Mouse (Mus musculus): ENCODE results near the gene Rpl41. TPM values are rescaled to one million over a fixed set of nuclear protein-coding genes. Genes with fewer than 3 reads are reported as not detected.
"Not testable (repeated sequence)": the region's sequence is repeated elsewhere in the genome, so short reads cannot be mapped to it uniquely, and the experiment has no call there.

Rpl41 gene
- polyA plus RNA-seq, 1 experiment from 2014 or later = 2,407 TPM

- peak overlapping the region; percentile 80 for H3K4me3 ChIP-seq
- H3K9me3 ChIP-seq; H3K27me3 ChIP-seq (ENCODE audit: insufficient read depth, poor library complexity, severe bottlenecking): not testable (repeated sequence)
- DNase-seq (ENCODE audit: low spot score) = peak; percentile 78
- H3K36me3 ChIP-seq = peaks cover 26% of the 10 kb centered on the region
- H3K27ac ChIP-seq = peak overlapping the region; percentile 96
- under 1% methylated on average over 30 of the region's 30 CpGs for WGBS
- H3K4me1 ChIP-seq = peaks cover 13% of the 10 kb centered on the region
Observed at GRCm38 (mm10) chr10:128548051-128548791, 884 bp downstream of the Rpl41 start.

DNA sequence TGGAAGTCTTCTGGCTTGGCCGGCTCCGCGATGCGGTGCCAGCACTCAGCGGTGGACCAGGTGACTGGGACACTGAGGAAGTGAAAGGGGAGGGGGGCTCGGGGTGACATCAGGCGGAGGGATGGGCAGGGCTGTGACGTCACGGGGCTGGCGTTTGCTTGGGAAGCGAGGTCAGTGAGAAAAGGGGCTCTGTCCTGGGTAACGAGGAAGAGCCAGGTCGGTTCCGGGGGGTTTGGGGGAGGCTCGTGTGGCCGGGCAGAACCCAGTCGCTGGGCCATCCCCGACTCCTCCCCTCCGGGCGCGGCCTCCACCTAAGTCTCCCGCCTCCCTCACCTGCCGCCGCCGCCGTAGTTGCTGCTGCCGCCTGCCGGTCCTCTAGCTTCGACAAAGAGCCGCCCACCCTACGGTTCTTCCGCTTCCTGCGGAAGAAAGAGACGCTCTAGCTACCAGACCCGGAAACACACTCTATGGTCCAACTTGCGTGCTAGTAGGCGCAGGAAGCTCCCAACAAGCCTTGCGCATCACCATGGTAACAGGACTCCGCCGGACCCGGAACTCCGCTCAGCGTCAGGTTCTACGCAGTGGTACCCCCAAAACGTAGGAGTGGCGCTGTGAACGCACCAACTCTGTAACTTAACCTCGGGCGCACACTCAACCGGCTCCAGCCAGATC lies 1.6 kb downstream of the Rpl41 start, which contains the start of gene Zc3h10:
TSS of gene Zc3h10 (minus strand) at position 414 of the 672 bp plus-strand sequence.
- peak; percentile 99 for DNase-seq (ENCODE audit: low spot score)
- Histone ChIP-seq H3K27me3 (ENCODE audit: insufficient read depth, poor library complexity, severe bottlenecking) (no peaks in the 10 kb centered on the region), H3K36me3 (peaks cover 33% of the 10 kb centered on the region), H3K9me3 (no peaks in the 10 kb centered on the region), H3K4me1 (peaks cover 17% of the 10 kb centered on the region), H3K4me3 (peak within 1 kb of the TSS; percentile 80), H3K27ac (peak within 1 kb of the TSS; percentile 96)
- under 1% methylated on average over 46 of the region's 50 CpGs for WGBS

- WGBS = 26% methylated on average over 7 of the region's 7 CpGs
Observed at GRCm38 (mm10) chr10:128546787-128547186, 2.3 kb downstream of the Rpl41 start.

GRCm38 (mm10) chr10:128546361-128546760 lies 2.7 kb downstream of the Rpl41 start:
- 16% methylated on average over 4 of the region's 4 CpGs for WGBS
- peak overlapping the region; percentile 80 for H3K4me3 ChIP-seq
- H3K27ac ChIP-seq = peak overlapping the region; percentile 90
- no peaks in the 10 kb centered on the region for H3K27me3 ChIP-seq (ENCODE audit: insufficient read depth, poor library complexity, severe bottlenecking)
- H3K4me1 ChIP-seq = peaks cover 17% of the 10 kb centered on the region
- peaks cover 42% of the 10 kb centered on the region for H3K36me3 ChIP-seq
- no peak for DNase-seq (ENCODE audit: low spot score)
- H3K9me3 ChIP-seq = no peaks in the 10 kb centered on the region

More at GRCm38 (mm10) chr10:128546787-128547186, 2.3 kb downstream of the Rpl41 start:
- no peaks in the 10 kb centered on the region for H3K27me3 ChIP-seq (ENCODE audit: insufficient read depth, poor library complexity, severe bottlenecking)
- peaks cover 39% of the 10 kb centered on the region for H3K36me3 ChIP-seq
- H3K27ac ChIP-seq = peak overlapping the region; percentile 90
- peak overlapping the region; percentile 80 for H3K4me3 ChIP-seq
- DNase-seq (ENCODE audit: low spot score) = no peak
- no peaks in the 10 kb centered on the region for H3K9me3 ChIP-seq
- peaks cover 17% of the 10 kb centered on the region for H3K4me1 ChIP-seq

- DNase-seq (ENCODE audit: low spot score) = no peak
- H3K9me3 ChIP-seq = no peaks in the 10 kb centered on the region
- H3K4me1 ChIP-seq = peaks cover 17% of the 10 kb centered on the region
- no peak overlapping the region for H3K4me3 ChIP-seq
- H3K27me3 ChIP-seq (ENCODE audit: insufficient read depth, poor library complexity, severe bottlenecking) = no peaks in the 10 kb centered on the region
- peaks cover 42% of the 10 kb centered on the region for H3K36me3 ChIP-seq
- no peak overlapping the region for H3K27ac ChIP-seq
- WGBS = 85% methylated on average over 3 of the region's 3 CpGs
Observed at GRCm38 (mm10) chr10:128545570-128545898, 3.6 kb downstream of the Rpl41 start.

DNA sequence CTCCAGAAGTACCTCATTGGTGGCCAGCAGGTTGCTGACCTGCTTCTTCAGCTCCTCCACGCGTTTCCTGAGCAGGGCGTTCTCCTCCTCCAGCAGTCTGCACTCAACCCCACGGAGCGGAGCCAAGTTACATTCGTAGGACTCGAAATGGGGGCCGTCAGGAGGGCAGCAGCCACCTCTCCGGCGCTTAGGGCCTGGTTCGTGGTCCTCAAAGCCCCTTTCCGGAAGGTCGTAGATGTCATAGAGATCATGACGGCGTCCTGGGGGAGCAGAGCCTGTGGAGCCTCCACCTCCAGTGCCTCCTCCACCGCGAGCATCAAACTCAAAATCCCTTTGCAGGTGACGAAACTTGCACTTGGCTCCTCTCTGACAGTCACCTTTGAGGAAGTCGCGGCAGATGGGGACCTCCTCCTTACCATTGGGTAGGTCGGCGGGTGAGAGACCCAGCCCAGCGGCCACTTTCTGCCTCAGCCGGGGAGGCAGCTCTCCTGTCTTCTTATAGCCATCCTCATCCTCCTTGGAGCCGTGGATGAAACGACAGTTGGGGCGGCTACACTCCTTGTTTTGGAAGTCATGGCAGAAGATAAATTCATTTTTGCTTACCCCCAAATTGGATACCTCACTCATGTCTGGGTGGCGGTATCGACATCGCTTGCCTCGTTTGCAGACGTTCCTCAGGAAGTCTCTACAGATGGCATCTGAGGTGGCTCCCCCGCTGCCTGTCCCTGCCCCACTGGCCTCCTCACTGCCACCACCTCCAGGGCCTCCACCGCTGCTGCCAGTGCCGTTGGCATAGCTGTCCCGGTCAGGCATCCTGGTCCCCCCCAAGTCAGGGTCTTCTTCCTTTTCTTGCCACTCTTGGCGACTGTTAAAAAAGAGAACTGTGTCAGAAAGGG lies 4.2 kb downstream of the Rpl41 start:
- Histone ChIP-seq H3K27me3 (ENCODE audit: insufficient read depth, poor library complexity, severe bottlenecking) (no peaks in the 10 kb centered on the region), H3K4me1 (peaks cover 17% of the 10 kb centered on the region), H3K27ac (0 out of 2 replicates have a peak overlapping the region, but pooled peaks have one; percentile 44), H3K4me3 (no peak overlapping the region), H3K36me3 (peaks cover 42% of the 10 kb centered on the region), H3K9me3 (no peaks in the 10 kb centered on the region)
- no peak for DNase-seq (ENCODE audit: low spot score)
- WGBS = 94% methylated on average over 37 of the region's 37 CpGs

- H3K9me3 ChIP-seq = no peaks in the 10 kb centered on the region
- no peak for DNase-seq (ENCODE audit: low spot score)
- peaks cover 17% of the 10 kb centered on the region for H3K4me1 ChIP-seq
- H3K27me3 ChIP-seq (ENCODE audit: insufficient read depth, poor library complexity, severe bottlenecking) = no peaks in the 10 kb centered on the region
- peak overlapping the region; percentile 44; the same call in 1 of the 2 replicates for H3K27ac ChIP-seq
- H3K4me3 ChIP-seq = no peak overlapping the region
- H3K36me3 ChIP-seq = peaks cover 42% of the 10 kb centered on the region
- 94% methylated on average over 15 of the region's 15 CpGs for WGBS
Observed at GRCm38 (mm10) chr10:128544151-128544657, 4.9 kb downstream of the Rpl41 start.

- no peak for DNase-seq (ENCODE audit: low spot score)
Observed at GRCm38 (mm10) chr10:128543100-128543499, 6.0 kb downstream of the Rpl41 start.

DNA sequence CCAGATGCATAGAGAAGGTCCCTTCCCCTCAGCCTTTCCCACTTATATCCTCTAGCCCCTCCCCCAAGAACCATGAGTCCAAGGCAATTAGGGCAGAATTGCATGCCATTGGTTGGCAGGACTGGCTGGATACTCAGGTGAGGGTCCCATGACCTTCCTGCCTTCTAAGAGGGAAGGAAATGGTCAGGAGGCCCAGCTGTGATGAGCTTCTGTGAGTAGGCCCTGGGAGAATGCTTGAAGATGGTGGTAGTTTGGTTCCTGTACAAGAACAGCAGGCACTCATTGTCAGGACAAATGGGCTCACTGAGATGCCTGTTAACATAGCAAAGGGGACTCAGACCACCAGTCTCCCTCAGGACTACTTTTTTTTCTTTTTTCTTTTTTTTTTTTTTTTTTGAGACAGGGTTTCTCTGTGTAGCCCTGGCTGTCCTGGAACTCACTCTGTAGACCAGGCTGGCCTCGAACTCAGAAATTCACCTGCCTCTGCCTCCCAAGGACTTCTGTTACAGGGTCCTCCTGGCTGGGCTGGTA lies 10.7 kb downstream of the Rpl41 start:
- no peak for DNase-seq (ENCODE audit: low spot score)
- WGBS = 80% methylated on average over 1 of the region's 1 CpGs
- Histone ChIP-seq H3K9me3 (no peaks in the 10 kb centered on the region), H3K27me3 (ENCODE audit: insufficient read depth, poor library complexity, severe bottlenecking) (no peaks in the 10 kb centered on the region), H3K27ac (no peak overlapping the region), H3K4me1 (peaks cover 7% of the 10 kb centered on the region), H3K36me3 (peaks cover 18% of the 10 kb centered on the region), H3K4me3 (no peak overlapping the region)

More at GRCm38 (mm10) chr10:128543100-128543499, 6.0 kb downstream of the Rpl41 start:
- Histone ChIP-seq H3K9me3 (no peaks in the 10 kb centered on the region), H3K27me3 (ENCODE audit: insufficient read depth, poor library complexity, severe bottlenecking) (no peaks in the 10 kb centered on the region), H3K4me3 (peak overlapping the region; percentile 15; the same call in 1 of the 2 replicates), H3K27ac (peak overlapping the region; percentile 29; the same call in 1 of the 2 replicates), H3K4me1 (peaks cover 17% of the 10 kb centered on the region), H3K36me3 (peaks cover 42% of the 10 kb centered on the region)
- WGBS = 55% methylated on average over 2 of the region's 2 CpGs

DNA sequence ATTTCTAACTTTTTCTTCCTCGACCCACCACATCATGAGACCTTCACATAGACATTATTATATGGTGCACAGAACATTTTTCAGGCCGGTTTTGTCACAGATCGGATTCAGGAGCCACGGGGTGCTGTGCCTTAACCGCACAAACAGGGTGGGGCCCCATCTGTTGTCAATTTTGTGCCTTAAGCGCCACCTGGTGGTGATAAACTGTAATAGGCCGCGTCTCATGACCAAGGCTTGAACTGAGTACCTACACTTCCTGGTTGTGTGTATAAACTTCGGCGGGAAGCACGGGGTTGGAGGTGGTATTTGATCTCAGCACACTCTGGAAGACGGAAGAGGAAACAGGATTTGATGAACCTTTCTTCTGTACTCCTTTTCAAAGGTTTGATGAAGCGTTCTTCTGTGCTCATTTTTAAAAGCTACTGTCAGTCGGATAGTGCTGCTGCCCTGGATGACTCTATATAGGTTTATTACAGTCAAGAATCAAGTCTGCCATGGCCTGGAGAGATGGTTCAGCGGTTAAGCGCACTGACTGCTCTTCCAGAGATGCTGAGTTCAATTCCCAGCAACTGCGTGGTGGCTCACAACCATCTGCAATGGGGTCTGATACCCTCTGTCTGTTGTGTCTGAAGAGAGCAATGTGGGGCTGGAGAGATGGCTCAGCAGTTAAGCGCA lies 12.7 kb downstream of the Rpl41 start:
- H3K27ac ChIP-seq = peak overlapping the region; percentile 78

GRCm38 (mm10) chr10:128535624-128536265 lies 13.4 kb downstream of the Rpl41 start:
- H3K27ac ChIP-seq = peak overlapping the region; percentile 78; the same call in 1 of the 2 replicates
- no peaks in the 10 kb centered on the region for H3K36me3 ChIP-seq
- H3K27me3 ChIP-seq (ENCODE audit: insufficient read depth, poor library complexity, severe bottlenecking) = no peaks in the 10 kb centered on the region
- no peaks in the 10 kb centered on the region for H3K4me1 ChIP-seq
- no peak for DNase-seq (ENCODE audit: low spot score)
- WGBS = 74% methylated on average over 4 of the region's 4 CpGs
- peak overlapping the region; percentile 41 for H3K4me3 ChIP-seq
- no peaks in the 10 kb centered on the region for H3K9me3 ChIP-seq

More for the DNA sequence above, 12.7 kb downstream of the Rpl41 start:
- peak; percentile 96 for DNase-seq (ENCODE audit: low spot score)
- WGBS = 16% methylated on average over 18 of the region's 18 CpGs
- Histone ChIP-seq H3K4me3 (peak overlapping the region; percentile 41), H3K27me3 (ENCODE audit: insufficient read depth, poor library complexity, severe bottlenecking) (no peaks in the 10 kb centered on the region), H3K4me1 (no peaks in the 10 kb centered on the region), H3K36me3 (0 out of 2 replicates have a peak, but pooled peaks cover under 1% of the 10 kb centered on the region), H3K9me3 (no peaks in the 10 kb centered on the region)

Data from heart, embryonic 10.5 days (tissue).